Mouse (Mus musculus) cerebellum, adult 18-20 months (tissue): Measurements from ENCODE around the gene En1.
A peak's percentile ranks its signal among the peaks of the same experiment; 100 is the strongest.

ENCODE experiments used
- DNase-seq, 2 experiments: peaks; one replicate each; pipeline ENCODE4 v3.0.0; 2021

The En1 gene

GRCm38 (mm10) chr1:120602031-120602730 is at the start of gene En1:
Gene En1, plus strand, starts transcription at chr1:120602418.
- DNase-seq: peak; percentile 38 to 48

- DNase-seq: no peak
Measured at GRCm38 (mm10) chr1:120556926-120557846, 45.0 kb upstream of the En1 start.

GRCm38 (mm10) chr1:120558341-120559285 is 43.6 kb upstream of the En1 start:
- no peak for DNase-seq

- no peak for DNase-seq
Measured at GRCm38 (mm10) chr1:120559911-120560310, 42.3 kb upstream of the En1 start.

GRCm38 (mm10) chr1:120581306-120581705 is 20.9 kb upstream of the En1 start:
- no peak for DNase-seq

- DNase-seq: no peak
Measured at GRCm38 (mm10) chr1:120585481-120585880, 16.7 kb upstream of the En1 start.

- peak; percentile 55 to 73 for DNase-seq
Measured at GRCm38 (mm10) chr1:120586500-120587110, 15.6 kb upstream of the En1 start.

- DNase-seq: no peak
Measured at GRCm38 (mm10) chr1:120587431-120587830, 14.8 kb upstream of the En1 start.

GRCm38 (mm10) chr1:120587960-120588359 is 14.3 kb upstream of the En1 start:
- DNase-seq: no peak

- DNase-seq: no peak
Measured at GRCm38 (mm10) chr1:120588362-120589027, 13.7 kb upstream of the En1 start.

GRCm38 (mm10) chr1:120593236-120593919 is 8.8 kb upstream of the En1 start:
- DNase-seq: no peak

GRCm38 (mm10) chr1:120594603-120595002 is 7.6 kb upstream of the En1 start:
- no peak for DNase-seq

GRCm38 (mm10) chr1:120595471-120596240 is 6.6 kb upstream of the En1 start:
- no peak for DNase-seq

- no peak for DNase-seq
Measured at GRCm38 (mm10) chr1:120596319-120596718, 5.9 kb upstream of the En1 start.

- DNase-seq: no peak
Measured at GRCm38 (mm10) chr1:120596784-120597183, 5.4 kb upstream of the En1 start.

GRCm38 (mm10) chr1:120597271-120597670 is 4.9 kb upstream of the En1 start:
- DNase-seq: no peak

GRCm38 (mm10) chr1:120598196-120598940 is 3.9 kb upstream of the En1 start:
- no peak for DNase-seq

GRCm38 (mm10) chr1:120599321-120600148 is 2.7 kb upstream of the En1 start:
- DNase-seq: no peak

- no peak for DNase-seq
Measured at GRCm38 (mm10) chr1:120600149-120600445, 2.1 kb upstream of the En1 start.
